Mouse (Mus musculus) lung, embryonic 15.5 days (tissue): ENCODE results near the gene Helz2. TPM values are rescaled to one million over a fixed set of nuclear protein-coding genes. Genes with fewer than 3 reads are reported as not detected.
A peak's percentile ranks its signal among the peaks of the same experiment; 100 is the strongest.

ENCODE experiments used
- ATAC-seq: fragments of 200-750 bp; cut with Nextera tagmentation; 2 replicates; pipeline ENCODE4 v1.8.0; 2017; ENCODE audit warnings: moderate number of reproducible peaks, borderline replicate concordance; ENCODE audit not compliant: low FRiP score, low TSS enrichment; ENCODE audit errors: extremely low read depth
- H3K27ac ChIP-seq: fragments of 300-500 bp; sonication (generic); 2 replicates; pipeline ENCODE4 v1.5.1; 2015; ENCODE audit warnings: moderate library complexity, mild to moderate bottlenecking, inconsistent platforms
- H3K27me3 ChIP-seq: fragments of 300-500 bp; sonication (generic); 2 replicates; pipeline ENCODE4 v1.6.1; 2015; ENCODE audit warnings: inconsistent platforms
- H3K36me3 ChIP-seq: fragments of 300-500 bp; sonication (generic); 2 replicates; pipeline ENCODE4 v1.6.1; 2015; ENCODE audit warnings: inconsistent platforms
- H3K4me1 ChIP-seq: fragments of 300-500 bp; sonication (generic); 2 replicates; pipeline ENCODE4 v1.6.1; 2015; ENCODE audit warnings: inconsistent platforms
- H3K4me2 ChIP-seq: fragments of 300-500 bp; sonication (generic); 2 replicates; pipeline ENCODE4 v1.6.1; 2015; ENCODE audit warnings: inconsistent platforms, mild to moderate bottlenecking, moderate library complexity
- H3K4me3 ChIP-seq: fragments of 300-500 bp; sonication (generic); 2 replicates; pipeline ENCODE4 v1.5.1; 2015; ENCODE audit warnings: mild to moderate bottlenecking, inconsistent platforms
- H3K9ac ChIP-seq: fragments of 300-500 bp; sonication (generic); 2 replicates; pipeline ENCODE4 v1.6.1; 2015; ENCODE audit warnings: inconsistent platforms
- H3K9me3 ChIP-seq: fragments of 300-500 bp; sonication (generic); 2 replicates; pipeline ENCODE4 v1.6.1; 2016; ENCODE audit warnings: inconsistent platforms
- WGBS: fragments of 180-500 bp; shearing (Covaris S2); methylation state at CpG from one replicate; pipeline ENCODE4 v1.1.7; 2015; 5-methylcytosine and 5-hydroxymethylcytosine counted together
- polyA plus RNA-seq: library from polyadenylated mRNA; unstranded; fragments of >200 nt; fragmentation: Nextera tagmentation; extraction: Ambion mirVana; gene quantifications from 2 replicates; pipeline ENCODE4 v1.2.1, GENCODE M21; 2015

Gene Helz2
- polyA plus RNA-seq, 1 experiment from 2014 or later: 3.1 TPM

DNA sequence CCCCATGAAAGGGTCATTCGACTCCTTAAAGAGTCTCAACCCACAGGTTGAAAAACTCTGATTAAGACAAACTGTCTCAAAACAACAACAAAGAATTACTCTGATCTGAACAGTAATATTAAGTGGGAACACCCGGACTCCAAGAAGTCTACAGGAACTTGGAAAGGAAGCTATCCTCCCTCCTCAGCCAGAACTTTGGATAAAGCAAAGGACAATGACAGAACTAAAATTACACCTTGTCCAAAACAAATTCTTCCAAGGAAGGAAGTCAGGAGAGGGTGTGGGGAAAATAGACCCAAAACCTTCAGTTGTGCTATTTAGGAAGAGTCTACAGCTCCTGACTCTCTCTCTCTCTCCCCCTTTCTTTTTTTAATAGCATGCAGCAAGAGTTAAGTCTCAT, 30.3 kb upstream of the Helz2 start:
- Histone ChIP-seq H3K4me3 (no peak overlapping the region), H3K27me3 (no peaks in the 10 kb centered on the region), H3K9ac (no peak overlapping the region), H3K9me3 (no peaks in the 10 kb centered on the region), H3K36me3 (peaks cover 60% of the 10 kb centered on the region), H3K4me1 (no peaks in the 10 kb centered on the region), H3K27ac (no peak overlapping the region), H3K4me2 (no peak overlapping the region)
- no peak for ATAC-seq
- 80% methylated on average over 2 of the region's 2 CpGs for WGBS

DNA sequence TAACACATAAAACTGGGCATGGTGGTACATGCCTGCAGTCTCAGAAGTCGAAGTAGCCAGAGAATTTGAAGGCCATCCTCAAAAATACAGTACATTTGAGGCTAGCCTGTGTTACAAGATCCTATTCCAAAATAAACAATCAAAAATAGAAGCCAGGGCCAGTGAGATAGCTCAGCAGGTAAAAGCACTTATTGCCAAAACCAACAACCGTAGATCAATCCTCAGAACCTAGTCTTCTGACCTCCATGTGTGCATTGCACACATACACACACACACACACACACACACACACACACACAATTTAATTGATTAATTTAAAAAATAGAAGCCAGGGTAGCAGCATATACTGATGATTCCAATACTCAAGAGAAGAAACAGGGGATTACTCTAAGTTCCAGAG, 25.0 kb upstream of the Helz2 start:
- no peaks in the 10 kb centered on the region for H3K27me3 ChIP-seq
- peaks cover 74% of the 10 kb centered on the region for H3K36me3 ChIP-seq
- H3K9me3 ChIP-seq: no peaks in the 10 kb centered on the region
- no peak overlapping the region for H3K4me2 ChIP-seq
- H3K27ac ChIP-seq: no peak overlapping the region
- H3K4me1 ChIP-seq: no peaks in the 10 kb centered on the region
- ATAC-seq: no peak
- no peak overlapping the region for H3K9ac ChIP-seq
- no peak overlapping the region for H3K4me3 ChIP-seq
- WGBS: 91% methylated on average over 2 of the region's 2 CpGs

- H3K27me3 ChIP-seq: no peaks in the 10 kb centered on the region
- H3K4me2 ChIP-seq: no peak overlapping the region
- no peaks in the 10 kb centered on the region for H3K9me3 ChIP-seq
- no peak overlapping the region for H3K27ac ChIP-seq
- no peaks in the 10 kb centered on the region for H3K4me1 ChIP-seq
- no peak for ATAC-seq
- peaks cover 56% of the 10 kb centered on the region for H3K36me3 ChIP-seq
- no peak overlapping the region for H3K4me3 ChIP-seq
- 91% methylated on average over 1 of the region's 1 CpGs for WGBS
- no peak overlapping the region for H3K9ac ChIP-seq
Observed at GRCm38 (mm10) chr2:181253248-181253647, 11.4 kb upstream of the Helz2 start.

DNA sequence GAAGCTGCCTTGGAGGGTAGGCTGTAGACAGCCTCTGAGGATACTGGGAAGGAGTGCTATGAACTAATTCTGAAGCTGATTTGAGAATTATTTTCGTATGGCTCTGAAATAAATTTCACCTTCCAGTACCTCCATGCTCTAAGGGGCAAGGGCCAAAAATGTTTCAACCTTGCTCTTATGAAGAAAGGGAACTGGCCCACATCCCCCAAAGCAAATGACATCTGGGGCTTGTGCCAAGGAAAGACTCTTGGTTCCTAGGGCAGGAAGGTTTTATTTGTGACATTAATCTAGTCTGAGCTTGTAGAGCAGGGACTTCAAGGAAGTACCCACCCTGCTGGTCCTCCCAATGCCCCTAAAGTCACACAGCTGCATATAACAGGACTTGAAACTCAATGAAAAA, 10.0 kb upstream of the Helz2 start:
- Histone ChIP-seq H3K4me3 (no peak overlapping the region), H3K27me3 (no peaks in the 10 kb centered on the region), H3K4me1 (no peaks in the 10 kb centered on the region), H3K27ac (no peak overlapping the region), H3K9ac (no peak overlapping the region), H3K4me2 (no peak overlapping the region), H3K36me3 (peaks cover 44% of the 10 kb centered on the region), H3K9me3 (no peaks in the 10 kb centered on the region)
- 83% methylated on average over 1 of the region's 1 CpGs for WGBS
- no peak for ATAC-seq

GRCm38 (mm10) chr2:181249217-181249616, 7.4 kb upstream of the Helz2 start:
- ATAC-seq: no peak

GRCm38 (mm10) chr2:181245031-181245430, 3.2 kb upstream of the Helz2 start:
- Histone ChIP-seq H3K27me3 (no peaks in the 10 kb centered on the region), H3K27ac (no peak overlapping the region), H3K9me3 (no peaks in the 10 kb centered on the region), H3K4me2 (no peak overlapping the region), H3K36me3 (no peaks in the 10 kb centered on the region), H3K4me3 (no peak overlapping the region), H3K4me1 (peaks cover 9% of the 10 kb centered on the region), H3K9ac (no peak overlapping the region)
- ATAC-seq: no peak
- 18% methylated on average over 2 of the region's 2 CpGs for WGBS

More at GRCm38 (mm10) chr2:181249217-181249616, 7.4 kb upstream of the Helz2 start:
- H3K4me1 ChIP-seq: no peaks in the 10 kb centered on the region
- H3K4me3 ChIP-seq: no peak overlapping the region
- H3K27ac ChIP-seq: no peak overlapping the region
- H3K4me2 ChIP-seq: no peak overlapping the region
- H3K9ac ChIP-seq: no peak overlapping the region
- H3K9me3 ChIP-seq: no peaks in the 10 kb centered on the region
- WGBS: 76% methylated on average over 10 of the region's 10 CpGs
- peaks cover 24% of the 10 kb centered on the region for H3K36me3 ChIP-seq
- no peaks in the 10 kb centered on the region for H3K27me3 ChIP-seq

GRCm38 (mm10) chr2:181243706-181244394, 2.0 kb upstream of the Helz2 start:
- Histone ChIP-seq H3K27me3 (no peaks in the 10 kb centered on the region), H3K4me1 (peaks cover 9% of the 10 kb centered on the region), H3K36me3 (no peaks in the 10 kb centered on the region), H3K9me3 (no peaks in the 10 kb centered on the region), H3K4me3 (no peak overlapping the region), H3K9ac (no peak overlapping the region), H3K27ac (no peak overlapping the region), H3K4me2 (no peak overlapping the region; the same call in 1 of the 2 replicates)
- ATAC-seq: peak; percentile 16; the same call in 1 of the 2 replicates
- 32% methylated on average over 11 of the region's 11 CpGs for WGBS

DNA sequence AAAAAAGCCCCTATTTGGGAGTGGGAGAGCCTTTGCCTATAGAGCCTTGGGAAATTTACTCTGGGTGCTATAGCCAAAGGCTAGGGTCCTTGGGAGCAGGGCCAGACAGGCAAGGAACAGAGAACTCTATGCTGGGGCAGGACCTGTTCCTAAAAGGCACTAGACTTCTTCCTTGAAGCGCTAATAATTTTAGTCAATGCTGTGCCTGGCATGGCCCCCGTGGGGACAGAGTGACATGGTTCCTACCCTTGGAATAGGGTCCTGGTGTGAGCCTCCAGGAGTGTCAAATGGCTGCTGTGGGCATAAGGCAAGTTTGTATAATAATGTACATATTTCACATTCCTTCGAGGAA, 463 bp upstream of the Helz2 start:
- Histone ChIP-seq H3K9me3 (no peaks in the 10 kb centered on the region), H3K4me1 (peaks cover 9% of the 10 kb centered on the region), H3K9ac (0 out of 2 replicates have a peak overlapping the region, but pooled peaks have one; percentile 63), H3K27ac (no peak overlapping the region), H3K27me3 (no peaks in the 10 kb centered on the region), H3K36me3 (0 out of 2 replicates have a peak, but pooled peaks cover 2% of the 10 kb centered on the region), H3K4me2 (peak overlapping the region; percentile 67), H3K4me3 (peak overlapping the region; percentile 62)
- 43% methylated on average over 3 of the region's 3 CpGs for WGBS
- 0 out of 2 replicates have a peak, but pooled peaks have one; percentile 5 for ATAC-seq

GRCm38 (mm10) chr2:181240806-181241440, 904 bp downstream of the Helz2 start:
- 90% methylated on average over 13 of the region's 13 CpGs for WGBS
- Histone ChIP-seq H3K9ac (no peak overlapping the region), H3K4me2 (peak overlapping the region; percentile 67), H3K27ac (no peak overlapping the region), H3K4me3 (peak overlapping the region; percentile 62), H3K9me3 (no peaks in the 10 kb centered on the region), H3K27me3 (no peaks in the 10 kb centered on the region), H3K36me3 (0 out of 2 replicates have a peak, but pooled peaks cover 2% of the 10 kb centered on the region), H3K4me1 (peaks cover 9% of the 10 kb centered on the region)
- no peak for ATAC-seq

DNA sequence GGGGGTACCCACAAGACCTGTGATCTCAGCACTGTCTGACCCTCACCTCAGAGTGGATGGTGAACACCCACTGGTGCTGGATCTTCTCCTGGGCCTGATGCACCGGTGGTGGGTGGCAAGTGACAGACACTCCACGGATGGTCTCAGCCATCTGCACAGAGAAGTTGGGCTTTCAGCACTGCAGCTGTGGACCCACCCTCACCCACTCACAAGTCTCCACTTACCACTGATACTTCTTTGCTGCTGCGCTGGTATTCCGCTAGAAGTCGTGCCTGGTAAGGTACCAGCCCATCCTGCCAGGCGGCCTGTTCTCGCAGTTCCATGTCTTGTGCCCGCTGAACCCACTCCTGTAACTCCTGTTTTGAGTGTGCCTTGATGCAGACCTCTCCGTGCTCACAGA, 2.6 kb downstream of the Helz2 start:
- Histone ChIP-seq H3K27ac (no peak overlapping the region), H3K4me2 (no peak overlapping the region), H3K36me3 (0 out of 2 replicates have a peak, but pooled peaks cover 2% of the 10 kb centered on the region), H3K4me1 (peaks cover 9% of the 10 kb centered on the region), H3K27me3 (no peaks in the 10 kb centered on the region), H3K4me3 (no peak overlapping the region), H3K9me3 (no peaks in the 10 kb centered on the region), H3K9ac (no peak overlapping the region)
- no peak for ATAC-seq
- WGBS: 92% methylated on average over 9 of the region's 9 CpGs

DNA sequence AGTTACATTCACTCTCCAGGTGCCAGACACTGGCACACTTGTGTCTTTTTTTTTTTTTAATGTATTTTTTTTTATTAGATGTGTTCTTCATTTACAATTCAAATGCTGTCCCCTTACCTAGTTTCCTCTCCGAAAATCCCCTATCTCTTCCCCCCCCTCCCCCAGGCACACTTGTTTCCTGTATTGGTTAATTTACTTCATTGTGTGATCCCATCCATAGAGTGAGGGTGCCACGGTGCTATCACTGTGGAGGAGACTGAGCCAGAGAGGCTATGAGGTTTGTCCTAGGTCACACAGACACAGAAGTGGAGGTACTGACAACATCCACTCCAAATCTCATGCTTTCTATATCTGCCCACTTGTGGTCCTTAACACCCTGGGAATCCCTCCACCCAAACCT, 3.0 kb downstream of the Helz2 start:
- Histone ChIP-seq H3K27ac (no peak overlapping the region), H3K4me2 (no peak overlapping the region), H3K9ac (no peak overlapping the region), H3K27me3 (no peaks in the 10 kb centered on the region), H3K4me1 (peaks cover 9% of the 10 kb centered on the region), H3K4me3 (no peak overlapping the region), H3K9me3 (no peaks in the 10 kb centered on the region), H3K36me3 (0 out of 2 replicates have a peak, but pooled peaks cover 2% of the 10 kb centered on the region)
- WGBS: 63% methylated on average over 2 of the region's 2 CpGs
- ATAC-seq: no peak

- Histone ChIP-seq H3K4me3 (no peak overlapping the region), H3K4me1 (peaks cover 9% of the 10 kb centered on the region), H3K27me3 (no peaks in the 10 kb centered on the region), H3K9ac (no peak overlapping the region), H3K9me3 (no peaks in the 10 kb centered on the region), H3K4me2 (no peak overlapping the region), H3K36me3 (0 out of 2 replicates have a peak, but pooled peaks cover 6% of the 10 kb centered on the region), H3K27ac (no peak overlapping the region)
- WGBS: 71% methylated on average over 10 of the region's 10 CpGs
- no peak for ATAC-seq
Observed at GRCm38 (mm10) chr2:181238091-181238610, 3.7 kb downstream of the Helz2 start.
